Mouse (Mus musculus) gastrocnemius, postnatal 14 days (tissue): ENCODE measurements around the gene Mob3b. TPM values are rescaled to one million over a fixed set of nuclear protein-coding genes. Genes with fewer than 3 reads are reported as not detected.

Experiments used
- DNase-seq: peaks from one replicate; pipeline ENCODE4 v3.0.0; 2021; ENCODE audit warnings: mixed read lengths
- intact Hi-C: fragments of 180-260 bp; cut with DNase I; formaldehyde crosslinking; loops from one replicate; pipeline ENCODE4 v1.15.1; 2025; ENCODE audit warnings: low total_unique reads
- total RNA-seq, 2 experiments: library from RNA; stranded (reverse); gene quantifications; 2 replicates each; pipeline ENCODE4 v1.2.3; 2021

Gene Mob3b
- total RNA-seq, 2 experiments from 2014 or later, result 0.89 to 2.5 TPM

DNA sequence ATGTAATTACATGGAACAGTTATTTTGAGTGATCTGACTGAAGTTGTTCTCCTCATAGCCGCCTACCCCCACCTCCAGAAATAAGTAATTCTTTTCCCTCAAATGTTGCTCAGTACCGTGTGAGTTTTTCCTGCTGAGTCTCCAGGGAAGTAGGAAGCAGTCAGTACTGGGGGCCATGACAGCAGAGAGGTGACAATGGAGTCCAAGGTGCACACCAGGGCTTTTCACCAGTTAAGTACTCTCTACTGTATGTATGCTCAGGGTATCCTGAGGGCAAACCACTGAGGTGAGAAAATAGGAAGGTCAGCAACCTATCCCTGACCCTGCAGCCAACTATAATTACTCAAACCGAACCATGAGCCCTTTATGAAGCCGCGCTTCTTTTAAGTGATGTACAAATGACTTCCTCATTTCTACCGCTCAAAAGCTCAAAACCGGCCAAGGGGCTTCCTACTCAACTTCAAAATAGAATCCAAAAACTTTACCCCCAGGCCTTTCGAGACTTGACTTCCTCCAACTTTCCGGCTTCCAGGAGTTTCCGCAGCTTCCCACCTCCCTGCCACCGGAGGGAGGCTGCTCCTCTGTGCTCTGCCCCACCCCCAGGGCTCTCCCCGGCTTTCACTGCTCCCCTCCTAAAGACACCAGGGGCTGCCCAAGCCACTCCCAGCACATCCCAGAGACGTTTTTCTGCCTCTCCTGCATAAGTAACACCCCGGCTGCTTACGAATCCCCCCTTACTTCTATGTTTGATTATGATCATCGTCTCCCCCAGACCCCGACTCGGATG is 122.6 kb downstream of the Mob3b start:
- DNase-seq, result no peak
- intact Hi-C loops, result loop anchor here (10.0 kb wide), 1 partner anchor 820 kb away; no protein-coding TSS in a partner anchor

DNA sequence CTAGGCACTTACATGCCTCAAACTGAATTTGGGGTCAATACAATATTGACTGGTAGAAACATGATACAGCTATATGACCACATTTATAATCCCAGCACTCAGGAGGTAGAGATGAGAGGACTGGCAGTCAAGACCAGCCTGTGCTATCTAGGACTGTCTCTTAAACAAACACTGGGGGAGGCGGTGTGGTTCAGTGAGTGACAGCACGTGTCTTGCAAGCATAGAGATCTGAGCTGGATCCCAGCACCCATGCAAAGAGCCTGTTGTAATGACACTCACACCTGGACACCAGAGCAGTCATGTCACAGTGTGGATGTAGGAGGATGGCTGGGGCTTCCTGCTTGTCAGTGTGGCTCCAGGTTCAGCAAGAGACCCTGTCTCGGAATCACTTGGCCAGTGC is 124.5 kb downstream of the Mob3b start:
- intact Hi-C loops, result loop anchor here (10.0 kb wide), 1 partner anchor 818 kb away; no protein-coding TSS in a partner anchor

DNA sequence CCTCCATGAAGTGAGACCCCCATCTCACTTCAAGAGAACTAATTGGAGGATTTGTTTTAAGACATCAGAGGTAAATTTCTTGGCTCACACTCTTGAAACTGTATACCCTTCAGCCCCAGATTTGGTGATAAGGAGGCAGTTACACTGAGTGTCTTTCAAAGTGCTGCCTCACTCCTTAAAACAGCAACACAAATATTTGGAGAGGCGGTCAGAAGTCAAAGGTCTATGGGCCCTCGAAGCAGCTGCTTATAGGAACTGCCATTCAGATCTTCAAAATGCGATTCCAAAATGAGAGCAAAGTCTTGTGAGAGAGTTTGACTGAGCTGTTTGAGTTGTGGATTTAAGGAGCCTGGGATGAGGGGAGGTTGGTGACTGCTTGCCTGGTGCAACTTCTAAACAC is 125.7 kb downstream of the Mob3b start:
- DNase-seq, result no peak
- intact Hi-C loops, result loop anchor here (10.0 kb wide), 1 partner anchor 817 kb away; no protein-coding TSS in a partner anchor

More for the DNA sequence above, 124.5 kb downstream of the Mob3b start:
- DNase-seq, result no peak

DNA sequence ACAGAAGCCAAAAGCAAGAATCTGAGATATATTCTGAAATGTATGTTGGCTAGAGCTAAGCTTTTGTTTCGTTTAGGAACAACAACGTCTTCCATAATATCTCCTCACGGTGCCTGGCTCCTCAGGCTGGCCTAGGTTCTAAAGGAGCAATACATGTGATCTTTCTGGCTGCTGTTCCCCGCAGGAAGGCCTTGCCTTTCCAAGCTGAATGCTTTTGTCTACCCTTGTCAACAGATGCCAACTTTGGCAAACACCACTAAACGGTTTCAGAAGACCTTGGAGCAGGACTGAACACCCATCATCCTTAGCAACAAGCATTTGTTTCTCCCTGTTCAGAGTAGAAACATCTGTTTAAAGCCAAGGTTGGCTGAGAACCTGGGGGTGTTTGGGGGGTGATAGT is 126.1 kb downstream of the Mob3b start:
- no peak for DNase-seq

DNA sequence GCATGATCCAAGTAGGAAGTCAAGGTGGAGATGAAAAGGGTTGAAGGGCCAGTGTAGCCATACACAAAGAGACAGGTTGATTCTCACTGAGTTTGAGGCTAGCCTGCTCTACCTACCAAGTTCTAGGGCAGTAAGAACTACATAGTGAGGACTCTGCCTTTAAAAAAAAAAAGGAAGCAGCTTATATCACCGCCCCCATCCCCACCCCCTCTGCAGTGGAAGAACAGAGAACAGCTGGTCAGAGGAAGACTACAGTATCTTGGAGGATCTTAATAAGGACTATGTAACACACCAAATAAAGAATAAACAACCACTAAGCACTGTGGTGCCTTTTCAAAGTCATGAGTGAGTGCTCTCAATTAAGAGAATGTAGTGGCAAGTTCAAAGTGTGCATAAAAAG is 138.9 kb downstream of the Mob3b start:
- intact Hi-C loops, result no loop called here
- DNase-seq, result no peak

More for the DNA sequence above, 126.1 kb downstream of the Mob3b start:
- intact Hi-C loops, result loop anchor here (10.0 kb wide), 1 partner anchor 816 kb away; no protein-coding TSS in a partner anchor

DNA sequence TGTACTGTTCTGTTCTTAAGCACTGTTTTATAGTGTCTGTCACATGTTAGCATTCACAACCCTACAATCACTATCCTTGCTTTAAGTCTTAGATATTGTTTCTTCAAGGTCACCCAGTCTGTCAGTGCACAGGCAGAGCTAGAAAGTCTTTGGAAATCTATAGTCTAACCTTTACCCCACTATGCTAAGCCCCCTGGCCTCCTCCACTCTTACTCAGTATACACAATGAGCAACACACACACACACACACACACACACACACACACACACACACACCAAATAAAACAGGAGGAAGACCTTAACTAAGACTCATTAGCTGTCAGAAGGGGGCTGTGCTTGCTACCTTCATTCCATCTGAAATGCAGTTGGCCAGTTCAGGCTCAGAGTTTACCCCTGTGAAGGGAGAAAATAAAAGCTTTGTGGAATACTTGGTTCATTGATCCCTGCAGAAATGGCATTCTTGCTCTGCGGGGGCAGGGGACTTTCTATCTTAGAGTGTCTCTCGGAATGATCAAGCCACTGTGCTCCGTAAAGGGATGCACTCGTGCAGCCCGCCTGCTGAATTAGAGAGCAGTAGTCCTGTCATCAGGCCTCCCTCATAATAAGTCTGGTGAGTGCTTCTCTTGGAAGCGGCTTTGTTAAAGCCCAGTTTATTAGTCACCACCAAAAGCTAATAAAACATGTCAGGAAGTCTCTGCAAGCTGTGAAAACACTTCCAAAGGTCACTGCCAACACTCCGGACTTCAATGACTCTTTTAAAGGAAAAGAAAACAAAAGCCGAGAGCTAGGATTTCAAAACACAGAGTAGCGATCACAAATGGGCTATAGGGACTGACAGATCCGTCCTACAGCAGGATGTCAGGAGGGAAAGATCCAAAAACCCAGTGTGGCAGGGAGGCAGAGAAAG is 144.6 kb downstream of the Mob3b start:
- no peak for DNase-seq
- intact Hi-C loops, result no loop called here

DNA sequence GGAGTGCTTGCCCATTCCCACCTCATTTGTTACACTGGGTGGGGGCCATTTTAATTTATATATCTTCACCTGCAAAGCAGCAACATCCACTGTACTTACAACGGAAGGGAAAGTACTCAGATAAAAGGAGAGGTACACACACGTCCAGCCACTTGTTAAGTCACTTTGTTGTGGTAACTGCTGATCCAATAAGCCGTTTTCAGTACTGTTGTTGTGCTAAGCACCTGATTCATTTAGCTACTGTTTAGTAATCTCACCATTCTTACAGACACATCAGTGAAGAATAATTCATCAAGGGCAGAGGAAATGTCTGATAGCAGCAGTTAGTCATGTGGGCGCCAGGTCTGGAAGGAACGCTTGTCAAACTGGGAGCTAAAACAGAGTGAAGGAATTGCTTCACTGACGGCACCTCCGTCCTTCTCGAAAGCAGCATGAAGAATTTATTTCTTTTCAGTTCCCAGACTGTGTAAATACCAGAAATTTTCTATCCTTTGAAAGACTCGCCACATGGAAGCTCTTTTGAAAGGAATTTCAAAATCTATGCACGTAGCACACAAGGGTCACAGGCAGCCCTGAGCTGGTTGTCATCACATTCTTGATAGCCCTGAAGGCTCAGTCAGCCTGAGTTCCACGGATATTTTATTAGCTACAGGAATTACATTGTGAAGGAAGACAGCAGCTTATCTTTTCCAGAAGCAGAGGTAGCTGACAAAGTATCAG is 150.6 kb downstream of the Mob3b start:
- DNase-seq, result no peak
- intact Hi-C loops, result no loop called here

DNA sequence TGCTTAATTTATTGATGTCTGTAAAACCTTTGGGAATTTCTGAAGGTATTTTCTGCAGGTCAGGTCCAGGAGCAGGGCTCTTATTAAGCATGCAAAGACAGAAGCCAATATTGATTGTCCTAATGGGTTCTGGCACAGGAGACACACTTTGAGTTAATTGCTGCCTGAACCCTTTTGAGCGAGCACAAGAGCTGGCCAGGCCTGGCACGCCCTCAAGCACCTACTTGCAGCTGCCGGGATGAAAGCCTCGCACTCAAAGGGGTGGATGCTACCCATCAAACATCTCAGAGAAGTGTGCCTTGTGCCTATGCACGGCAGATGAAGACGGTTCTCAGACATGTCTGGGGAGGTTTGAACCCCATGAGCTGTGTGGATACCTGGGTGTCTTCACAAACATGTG is 151.2 kb downstream of the Mob3b start:
- intact Hi-C loops, result no loop called here
- no peak for DNase-seq

DNA sequence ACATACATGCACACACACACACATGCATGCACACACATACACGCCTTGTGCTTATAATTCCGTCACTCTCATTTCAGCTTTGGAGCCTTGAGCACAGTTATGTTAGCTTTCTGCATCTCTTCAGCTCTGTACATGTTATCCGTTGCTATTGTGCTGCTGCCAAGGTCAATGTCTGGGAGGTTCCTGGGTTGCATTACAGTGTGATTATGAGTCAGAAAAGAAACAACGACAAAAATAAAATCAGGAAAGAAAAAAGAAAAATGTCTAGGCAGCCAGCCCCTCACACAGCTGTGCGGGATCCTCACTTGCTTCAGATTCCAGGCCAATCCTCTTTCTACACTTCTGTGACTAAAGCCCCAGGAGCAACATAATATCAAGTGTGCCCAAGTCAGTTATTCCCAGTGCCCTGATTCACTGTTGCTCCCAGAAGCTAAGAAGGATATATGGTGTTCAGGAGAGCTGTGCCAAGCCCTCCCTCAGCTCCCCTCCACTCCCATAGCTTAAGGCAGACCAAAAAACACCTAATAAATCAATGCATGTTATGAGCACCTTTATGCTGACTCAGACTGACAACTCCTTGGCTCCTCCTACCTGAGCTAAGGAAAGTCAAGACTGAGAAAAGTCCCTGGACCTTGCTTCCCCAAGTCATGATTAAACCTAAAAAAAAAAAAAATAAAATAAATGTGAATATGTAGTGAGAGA is 152.1 kb downstream of the Mob3b start:
- intact Hi-C loops, result no loop called here
- no peak for DNase-seq

DNA sequence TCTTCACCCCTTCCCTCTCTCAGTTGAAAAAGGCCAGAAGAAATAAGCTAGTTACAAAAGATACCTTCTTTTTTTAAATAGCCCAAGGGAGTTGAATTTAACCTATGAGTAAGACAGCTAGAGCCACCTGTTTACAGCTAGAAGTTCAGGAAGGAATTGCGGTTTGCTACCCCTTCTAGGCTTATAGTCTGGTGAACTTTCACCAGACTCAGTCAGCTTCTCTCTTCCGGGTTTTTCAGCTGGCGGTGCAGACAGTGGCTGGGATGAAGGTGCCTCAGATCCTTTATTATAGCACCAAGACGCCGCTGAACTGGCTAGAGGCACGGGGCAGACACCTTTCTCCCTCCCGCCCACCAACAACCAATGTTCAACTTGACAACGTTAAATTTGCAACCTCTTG is 152.8 kb downstream of the Mob3b start:
- intact Hi-C loops, result no loop called here
- no peak for DNase-seq

DNA sequence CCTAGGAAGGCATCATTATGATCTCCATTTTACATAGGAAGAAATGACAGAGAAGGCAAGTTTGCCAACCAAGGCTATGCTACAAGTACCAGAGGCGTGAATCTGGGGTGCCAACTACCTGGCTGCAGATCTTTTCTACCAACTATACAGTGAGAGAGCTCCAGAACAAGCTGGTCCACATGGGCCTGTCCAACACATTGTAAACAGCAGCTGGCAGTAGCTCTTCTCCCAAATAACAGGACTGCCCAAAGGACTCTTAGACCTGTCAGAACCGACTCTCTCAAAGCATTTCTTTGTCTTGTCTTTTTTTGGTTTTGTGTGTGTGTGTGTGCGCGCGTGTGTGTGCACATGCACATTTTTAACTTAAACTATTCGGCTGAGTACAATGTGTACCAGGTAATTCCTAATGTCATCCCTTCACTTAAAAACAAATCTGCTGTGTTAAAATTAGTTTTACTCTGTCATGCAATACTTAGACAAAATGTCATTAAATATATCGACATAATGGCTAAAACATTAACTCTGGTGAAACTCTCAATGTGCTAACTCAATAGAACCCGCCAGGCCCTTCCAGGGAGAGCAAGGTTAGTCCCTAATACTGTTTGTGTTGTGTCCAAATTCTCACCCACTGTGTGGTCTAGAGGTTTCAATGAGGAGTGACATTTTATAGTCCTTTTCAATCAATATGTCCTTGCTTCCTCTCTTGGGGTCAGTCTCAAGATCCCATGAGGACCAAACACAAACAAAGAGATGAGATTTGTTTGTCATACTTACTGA is 153.5 kb downstream of the Mob3b start:
- no peak for DNase-seq
- intact Hi-C loops, result no loop called here

DNA sequence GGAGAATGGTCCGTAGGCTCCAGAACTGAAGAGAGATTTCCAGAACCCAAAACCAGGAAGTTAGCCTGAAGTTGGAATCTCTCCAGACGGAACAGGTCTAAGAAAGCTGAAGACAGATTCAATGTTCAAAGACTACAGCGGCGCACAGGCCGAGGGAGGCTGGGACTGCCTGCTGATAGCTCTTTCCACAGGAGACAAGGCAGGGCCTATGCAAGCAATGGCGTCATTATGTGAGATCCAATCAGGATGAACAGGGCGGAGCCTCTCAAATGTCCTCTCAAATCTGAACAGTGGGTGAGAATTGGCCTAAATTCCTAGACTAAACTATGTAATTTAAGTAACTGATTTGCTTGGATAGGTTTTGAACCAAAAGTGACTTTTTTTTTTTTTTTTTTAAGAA is 160.7 kb downstream of the Mob3b start:
- DNase-seq, result no peak
- intact Hi-C loops, result no loop called here

DNA sequence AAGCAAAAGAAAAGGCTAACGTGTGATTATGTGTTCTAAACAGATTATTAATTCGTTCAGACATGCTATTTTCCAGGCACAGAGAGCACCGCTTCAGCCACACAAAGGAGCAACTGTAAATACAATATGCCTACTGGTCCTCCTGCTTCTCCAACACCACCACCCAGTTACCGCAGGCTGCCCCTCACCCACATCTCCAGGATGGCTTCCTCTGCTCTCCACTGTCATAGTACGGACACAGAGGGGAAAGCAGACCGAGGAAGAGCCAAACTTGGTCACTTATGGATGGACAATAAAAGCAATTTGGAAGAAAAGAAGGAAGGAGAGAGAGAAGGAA is 163.7 kb downstream of the Mob3b start:
- DNase-seq, result no peak
- intact Hi-C loops, result no loop called here

DNA sequence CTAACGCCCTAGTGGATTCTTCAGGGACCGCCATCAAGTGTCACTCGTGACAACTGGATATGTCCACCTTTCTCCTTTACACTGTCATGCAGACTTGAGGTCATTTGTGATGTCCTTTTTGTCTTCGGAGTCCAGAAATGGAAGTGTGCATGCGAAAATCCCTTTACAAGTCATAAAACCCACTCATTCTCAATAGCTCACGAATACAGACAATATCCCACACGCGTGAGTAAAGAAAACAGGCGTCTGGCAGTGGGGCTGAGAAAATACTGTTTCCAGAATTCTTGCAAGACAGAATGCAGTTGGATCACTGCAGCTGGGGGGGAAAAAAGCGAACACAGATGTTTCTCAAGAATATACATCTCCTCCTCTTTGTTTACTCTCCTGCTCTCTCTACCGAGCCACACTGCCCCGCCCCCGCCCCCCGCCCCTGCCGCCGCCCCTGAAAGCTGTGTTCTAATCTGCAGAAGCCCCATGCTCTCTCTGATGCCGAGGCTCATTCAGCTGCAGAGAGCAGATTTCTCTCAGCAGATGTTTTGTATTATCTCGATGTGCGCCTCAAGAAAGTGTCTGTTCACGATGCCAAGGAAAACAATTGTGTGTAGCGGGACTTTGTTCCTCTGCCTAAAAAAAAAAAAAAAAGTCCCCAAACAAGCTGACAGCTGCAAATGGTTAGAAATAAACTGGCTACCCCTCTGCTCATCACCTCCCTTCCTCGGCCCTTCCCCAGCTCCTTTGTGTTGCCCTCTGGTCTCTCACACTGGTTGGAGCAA is 164.2 kb downstream of the Mob3b start:
- DNase-seq, result no peak
- intact Hi-C loops, result no loop called here

DNA sequence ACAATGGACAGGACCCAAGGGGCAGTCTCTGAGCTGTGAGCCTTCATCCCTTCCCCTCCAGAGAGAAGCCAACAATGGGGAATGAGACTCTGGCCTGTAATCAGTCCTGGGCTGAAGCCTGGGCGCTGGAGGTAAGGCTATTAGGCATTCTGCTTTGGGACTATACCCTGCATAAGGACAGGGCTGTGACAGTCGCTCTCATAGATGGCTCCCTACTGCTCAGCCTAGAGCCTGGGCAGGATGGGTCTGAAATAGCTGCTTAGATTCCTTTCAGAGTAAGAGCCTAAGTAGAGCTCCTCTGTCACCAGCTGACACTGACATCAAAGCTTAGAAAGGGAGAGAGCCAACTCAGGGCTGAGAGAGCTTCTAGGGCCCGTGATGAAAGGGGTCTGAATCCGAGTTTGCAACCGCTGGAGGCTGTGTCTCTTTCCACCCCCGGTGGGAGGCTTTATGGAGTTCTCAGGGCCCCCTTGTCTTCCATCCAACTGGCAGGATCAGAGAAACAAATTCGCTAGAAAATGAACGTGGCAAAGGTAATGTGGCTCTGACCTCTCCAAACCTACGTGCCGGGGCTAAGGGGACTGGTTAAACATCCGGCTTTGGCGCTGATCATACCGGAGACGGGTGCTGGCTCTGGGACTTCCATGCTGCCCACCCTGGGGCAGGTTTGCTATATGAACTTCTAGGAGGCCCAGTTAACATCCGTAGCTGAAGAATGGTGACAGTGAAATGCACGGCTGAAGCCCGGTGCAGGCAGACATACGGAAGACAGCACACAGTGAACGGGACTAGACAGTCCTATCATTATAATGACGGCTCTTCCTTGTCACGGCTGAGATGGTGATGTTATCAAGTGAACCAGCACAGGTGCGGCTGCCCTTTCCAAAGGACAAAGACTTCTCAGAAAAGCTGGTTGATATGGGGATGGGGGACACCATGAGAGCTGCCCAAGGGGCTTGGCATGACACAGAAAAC is 165.1 kb downstream of the Mob3b start:
- DNase-seq, result no peak
- intact Hi-C loops, result no loop called here

DNA sequence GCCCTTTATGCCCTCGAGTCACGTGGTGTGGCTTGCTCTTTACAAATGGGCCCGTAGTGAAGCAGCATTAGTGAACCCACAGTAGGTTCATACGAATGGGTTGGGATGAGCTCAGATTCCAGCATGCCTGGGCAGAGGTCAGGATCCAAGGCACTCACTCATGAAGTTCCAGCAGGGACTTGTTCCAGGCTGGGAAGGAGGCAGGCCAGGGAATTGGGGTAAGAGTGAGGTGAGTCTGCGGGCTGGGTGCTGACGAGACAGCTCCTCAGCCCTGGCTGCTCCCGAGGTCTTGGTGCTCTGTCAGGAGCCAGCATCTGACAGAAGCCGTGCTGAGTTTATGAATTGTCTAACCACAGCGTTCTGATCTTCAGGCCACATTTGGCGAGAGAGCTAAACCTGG is 166.2 kb downstream of the Mob3b start:
- intact Hi-C loops, result no loop called here
- peak; percentile 37 for DNase-seq

DNA sequence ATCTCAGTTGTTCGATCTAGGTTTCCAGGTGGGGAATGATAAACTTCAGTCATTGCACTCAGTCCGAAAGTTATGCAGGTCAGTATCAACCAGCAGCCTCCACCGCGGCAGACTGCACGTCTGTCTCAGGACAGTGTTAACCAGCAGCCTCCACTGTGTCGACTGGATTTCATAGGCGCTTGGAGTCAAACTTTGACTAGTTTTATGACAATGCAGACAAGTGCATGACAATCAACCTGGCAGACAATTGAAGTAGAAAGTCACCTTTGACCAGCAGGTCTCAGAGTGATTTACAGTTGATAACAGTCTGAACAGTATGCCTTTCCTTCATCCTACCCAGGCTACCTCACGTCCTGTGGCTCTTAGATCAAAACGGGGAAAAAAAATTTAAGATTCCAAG is 166.6 kb downstream of the Mob3b start:
- intact Hi-C loops, result no loop called here
- DNase-seq, result no peak
